Mouse (Mus musculus) bone marrow macrophage, adult 2 months (primary cell): ENCODE results near the gene Kdm4b.

Experiments
- CTCF ChIP-seq: IDR thresholded peaks from 2 replicates; pipeline ENCODE4 v1.5.1; 2012; ENCODE audit warnings: low read depth, mild to moderate bottlenecking, low read length, moderate library complexity
- POLR2A ChIP-seq: IDR thresholded peaks from 2 replicates; pipeline ENCODE4 v1.6.1; 2012; ENCODE audit warnings: mild to moderate bottlenecking, low read depth, low read length, borderline replicate concordance

- TF ChIP-seq POLR2A (no peak), CTCF (no peak)
Observed at GRCm38 (mm10) chr17:56289371-56290331, 36.2 kb upstream of the Kdm4b start.
